ENCODE assay signal across 25 mouse cellular contexts in the genomic region with DNA sequence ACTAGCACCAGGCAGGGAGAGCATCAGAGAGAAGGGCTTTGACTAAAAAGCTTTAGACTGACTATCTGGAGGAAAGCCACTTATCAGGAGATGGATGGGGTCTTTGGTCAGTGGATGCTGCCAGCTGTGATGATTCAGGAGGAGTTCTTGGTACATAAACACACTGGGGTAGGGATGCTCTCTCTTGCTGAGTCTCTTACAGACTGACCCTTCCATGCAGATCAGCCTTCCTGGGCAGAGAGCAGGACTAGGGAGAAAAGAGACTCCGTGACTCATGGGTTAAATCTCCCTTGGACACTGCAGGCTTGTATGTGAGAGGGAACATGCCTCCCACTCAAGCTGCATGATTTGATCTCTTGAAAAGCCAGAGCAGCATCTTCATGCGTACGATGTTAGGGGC. TPM values are rescaled to one million over a fixed set of nuclear protein-coding genes. Genes with fewer than 3 reads are reported as not detected.
"Had no signal": no experiment of that assay in that cellular context is flagged by ENCODE, and none has a peak within 500 bp of the region (broad histone marks: within the 10 kb centered on the region; RNA-seq: fewer than 3 reads in every experiment).

No protein-coding gene starts in this region.

- H3K27ac ChIP-seq: kidney, postnatal 0 days; limb, embryonic 15.5 days; liver, embryonic 13.5 days; neural tube, embryonic 13.5 days had no signal

- ATAC-seq: midbrain, embryonic 16.5 days had no signal

- H3K27me3 ChIP-seq: limb, embryonic 15.5 days; liver, embryonic 13.5 days had no signal

- H3K9ac ChIP-seq: limb, embryonic 15.5 days; liver, embryonic 13.5 days; neural tube, embryonic 13.5 days had no signal

- DNase-seq: kidney, adult 11 months; kidney, adult 9 months; kidney, postnatal 36 days; layer of hippocampus, adult 9-11 months; layer of hippocampus, postnatal 36 days; liver, embryonic 13.5 days; lung, adult 18-20 months; lung, postnatal 4 days; retina, postnatal 1 day; right cerebral cortex, postnatal 14 days; thymus, adult 2 months; thymus, postnatal 25 days had no signal

- H3K4me2 ChIP-seq: limb, embryonic 15.5 days; liver, embryonic 13.5 days; midbrain, embryonic 11.5 days; neural tube, embryonic 13.5 days had no signal

- H3K36me3 ChIP-seq: limb, embryonic 15.5 days; liver, embryonic 13.5 days; neural tube, embryonic 13.5 days had no signal

- H3K4me3 ChIP-seq: limb, embryonic 15.5 days; liver, embryonic 13.5 days; neural tube, embryonic 13.5 days had no signal

- H3K4me1 ChIP-seq: limb, embryonic 15.5 days; liver, embryonic 13.5 days had no signal

- H3K9me3 ChIP-seq: limb, embryonic 15.5 days; liver, embryonic 13.5 days; neural tube, embryonic 13.5 days had no signal

RNA-seq across cellular contexts. Expression of a gene that starts 5.6 kb away (rescaled TPM):
- total RNA-seq: layer of hippocampus, adult 18-20 months; layer of hippocampus, postnatal 36 days; left cerebral cortex, adult 8-10 months; left cerebral cortex, postnatal 25 days; megakaryocyte, adult 5-6 weeks had no signal
- polyA plus RNA-seq: kidney, postnatal 0 days; limb, embryonic 11.5 days; limb, embryonic 15.5 days; liver, embryonic 13.5 days; lung, embryonic 16.5 days; midbrain, embryonic 11.5 days; midbrain, embryonic 16.5 days; neural tube, embryonic 13.5 days; spleen, adult 2 months; thymus, adult 2 months; urinary bladder, adult 2 months had no signal
